Mouse (Mus musculus) lung, embryonic 14.5 days (tissue): ENCODE measurements around the gene Olfr1412. TPM values are rescaled to one million over a fixed set of nuclear protein-coding genes. Genes with fewer than 3 reads are reported as not detected.

ENCODE experiments used
- ATAC-seq: fragments of 200-750 bp; cut with Nextera tagmentation; 2 replicates; pipeline ENCODE4 v1.8.0; 2017; ENCODE audit warnings: mild to moderate bottlenecking, moderate TSS enrichment, moderate library complexity; ENCODE audit not compliant: insufficient read depth
- DNase-seq: peaks from one replicate; pipeline ENCODE4 v3.0.0-alpha.2; 2015
- H3K27ac ChIP-seq: fragments of 300-500 bp; sonication (generic); 2 replicates; pipeline ENCODE4 v1.5.1; 2014; ENCODE audit warnings: low read depth, mild to moderate bottlenecking, moderate library complexity
- H3K27me3 ChIP-seq: fragments of 300-500 bp; sonication (generic); 2 replicates; pipeline ENCODE4 v1.6.1; 2014; ENCODE audit warnings: low read length, control low read depth; ENCODE audit not compliant: insufficient read depth
- H3K36me3 ChIP-seq: fragments of 300-500 bp; sonication (generic); 2 replicates; pipeline ENCODE4 v1.6.1; 2014; ENCODE audit warnings: control low read depth; ENCODE audit not compliant: insufficient read depth
- H3K4me1 ChIP-seq: fragments of 300-500 bp; sonication (generic); 2 replicates; pipeline ENCODE4 v1.6.1; 2014; ENCODE audit warnings: antibody characterized with exemption, control low read depth; ENCODE audit not compliant: insufficient read depth
- H3K4me2 ChIP-seq: fragments of 300-500 bp; sonication (generic); 2 replicates; pipeline ENCODE4 v1.6.1; 2014; ENCODE audit warnings: mild to moderate bottlenecking
- H3K4me3 ChIP-seq: fragments of 300-500 bp; sonication (generic); 2 replicates; pipeline ENCODE4 v1.5.1; 2014; ENCODE audit warnings: low read depth, low read length
- H3K9ac ChIP-seq: fragments of 300-500 bp; sonication (generic); 2 replicates; pipeline ENCODE4 v1.6.1; 2014
- H3K9me3 ChIP-seq: fragments of 300-500 bp; sonication (generic); 2 replicates; pipeline ENCODE4 v1.6.1; 2016; ENCODE audit warnings: low read depth, low read length, control low read depth
- CTCF ChIP-seq: IDR thresholded peaks from 2 replicates; pipeline ENCODE4 v1.5.1; 2016; ENCODE audit warnings: antibody characterized with exemption, low read depth
- WGBS: fragments of 180-500 bp; shearing (Covaris S2); extraction: QIAGEN DNeasy Blood & Tissue Kit; methylation state at CpG from one replicate; pipeline ENCODE4 v1.1.7; 2014; 5-methylcytosine and 5-hydroxymethylcytosine counted together
- polyA plus RNA-seq: library from polyadenylated mRNA; unstranded; fragments of >200 nt; fragmentation: Nextera tagmentation; extraction: Ambion mirVana; gene quantifications from 2 replicates; pipeline ENCODE4 v1.2.1, GENCODE M21; 2014

Gene Olfr1412
- polyA plus RNA-seq, 1 experiment from 2014 or later = not detected

DNA sequence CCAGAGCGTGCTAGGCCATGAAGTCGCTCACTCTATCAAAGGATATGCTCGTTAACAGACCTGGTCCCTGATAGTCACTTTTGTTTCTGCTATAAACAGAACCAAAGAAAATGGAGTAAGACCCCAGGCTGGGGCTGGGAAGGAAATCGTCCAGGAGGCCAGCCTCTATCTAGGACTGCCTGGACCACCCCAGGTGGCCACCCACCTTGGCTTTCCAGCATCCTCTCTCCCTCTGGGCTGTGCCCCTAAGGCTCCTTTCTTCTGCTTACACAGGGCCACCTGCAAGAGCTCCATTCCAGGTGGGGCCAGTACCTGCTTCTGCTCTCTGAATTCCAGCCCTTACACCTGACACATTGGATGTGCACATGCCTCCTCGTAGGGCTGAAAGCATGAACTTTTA lies 46.6 kb downstream of the Olfr1412 start:
- Histone ChIP-seq H3K27me3 (no peaks in the 10 kb centered on the region), H3K9me3 (no peaks in the 10 kb centered on the region), H3K36me3 (peaks cover 16% of the 10 kb centered on the region), H3K9ac (no peak overlapping the region), H3K27ac (no peak overlapping the region), H3K4me1 (no peaks in the 10 kb centered on the region), H3K4me2 (no peak overlapping the region), H3K4me3 (no peak overlapping the region)
- no peak for ATAC-seq
- TF ChIP-seq CTCF = no peak
- 73% methylated on average over 5 of the region's 5 CpGs for WGBS
- DNase-seq = no peak

DNA sequence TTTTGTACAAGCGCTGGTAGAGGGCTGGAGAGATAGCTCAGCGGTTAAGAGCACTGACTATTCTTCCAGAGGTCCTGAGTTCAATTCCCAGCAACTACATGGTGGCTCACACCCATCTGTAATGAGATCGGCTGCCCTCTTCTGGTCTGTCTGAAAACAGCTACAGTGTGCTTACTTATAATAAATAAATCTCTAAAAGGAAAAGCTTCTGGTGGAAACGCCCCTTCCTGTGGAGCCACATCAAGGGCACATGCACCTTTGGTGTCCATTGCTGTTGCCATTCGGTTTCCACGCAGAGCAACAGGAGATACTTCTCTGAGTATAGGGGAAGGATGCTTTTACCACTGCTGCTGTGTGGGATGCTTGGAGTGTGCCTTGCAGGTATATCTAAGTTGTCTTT lies 47.4 kb downstream of the Olfr1412 start:
- Histone ChIP-seq H3K4me3 (no peak overlapping the region), H3K9ac (no peak overlapping the region), H3K9me3 (no peaks in the 10 kb centered on the region), H3K36me3 (peaks cover 24% of the 10 kb centered on the region), H3K27me3 (no peaks in the 10 kb centered on the region), H3K27ac (no peak overlapping the region), H3K4me2 (no peak overlapping the region), H3K4me1 (no peaks in the 10 kb centered on the region)
- DNase-seq (no peak), ATAC-seq (no peak)
- no peak for TF ChIP-seq CTCF
- 63% methylated on average over 6 of the region's 6 CpGs for WGBS

DNA sequence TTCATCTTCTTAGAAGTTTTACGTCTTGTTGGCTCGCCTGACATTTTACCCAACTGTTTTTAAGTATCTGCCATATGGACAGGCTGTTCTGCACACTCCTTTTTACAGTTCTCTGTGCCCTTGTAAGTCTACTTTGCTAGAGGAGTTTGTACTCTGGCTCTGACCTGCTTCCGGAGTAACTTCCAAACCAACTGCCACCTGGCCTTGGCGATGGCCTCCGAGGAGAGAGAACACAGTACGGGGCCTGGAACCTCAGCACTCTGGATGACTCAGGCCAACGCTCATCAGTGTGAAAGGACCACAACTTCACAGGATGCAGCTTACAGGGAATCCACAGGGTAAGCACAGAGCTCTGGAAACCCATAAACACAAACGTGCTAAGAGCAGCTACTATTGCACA lies 48.1 kb downstream of the Olfr1412 start:
- Histone ChIP-seq H3K4me2 (no peak overlapping the region), H3K36me3 (peaks cover 30% of the 10 kb centered on the region), H3K4me3 (no peak overlapping the region), H3K4me1 (no peaks in the 10 kb centered on the region), H3K27me3 (no peaks in the 10 kb centered on the region), H3K27ac (no peak overlapping the region), H3K9ac (no peak overlapping the region), H3K9me3 (no peaks in the 10 kb centered on the region)
- 79% methylated on average over 8 of the region's 8 CpGs for WGBS
- ATAC-seq (no peak), DNase-seq (no peak)
- no peak for TF ChIP-seq CTCF

DNA sequence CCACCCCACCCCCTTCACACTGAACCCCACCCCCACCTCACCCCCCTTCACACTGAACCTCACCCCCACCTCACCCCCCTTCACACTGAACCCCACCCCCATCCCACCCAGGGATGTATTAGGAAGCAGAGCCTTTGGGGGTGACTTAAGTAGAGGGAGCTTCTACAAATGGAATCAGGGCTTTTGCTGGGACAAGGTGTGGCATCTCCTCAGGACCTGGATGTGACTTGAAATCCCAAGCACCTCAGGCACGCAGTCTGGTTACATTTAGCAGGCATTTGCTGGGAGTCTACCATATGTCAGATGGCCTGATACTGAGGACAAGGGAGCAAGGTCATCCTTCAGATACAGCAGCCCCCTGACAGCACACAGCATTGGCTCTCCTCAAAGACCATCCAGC lies 49.0 kb downstream of the Olfr1412 start:
- H3K9ac ChIP-seq = no peak overlapping the region
- no peaks in the 10 kb centered on the region for H3K27me3 ChIP-seq
- no peak overlapping the region for H3K4me3 ChIP-seq
- DNase-seq (no peak), ATAC-seq (no peak)
- H3K9me3 ChIP-seq = no peaks in the 10 kb centered on the region
- H3K4me1 ChIP-seq = no peaks in the 10 kb centered on the region
- 64% methylated on average over 1 of the region's 1 CpGs for WGBS
- no peak overlapping the region for H3K27ac ChIP-seq
- H3K4me2 ChIP-seq = no peak overlapping the region
- H3K36me3 ChIP-seq = peaks cover 38% of the 10 kb centered on the region
- TF ChIP-seq CTCF = no peak

DNA sequence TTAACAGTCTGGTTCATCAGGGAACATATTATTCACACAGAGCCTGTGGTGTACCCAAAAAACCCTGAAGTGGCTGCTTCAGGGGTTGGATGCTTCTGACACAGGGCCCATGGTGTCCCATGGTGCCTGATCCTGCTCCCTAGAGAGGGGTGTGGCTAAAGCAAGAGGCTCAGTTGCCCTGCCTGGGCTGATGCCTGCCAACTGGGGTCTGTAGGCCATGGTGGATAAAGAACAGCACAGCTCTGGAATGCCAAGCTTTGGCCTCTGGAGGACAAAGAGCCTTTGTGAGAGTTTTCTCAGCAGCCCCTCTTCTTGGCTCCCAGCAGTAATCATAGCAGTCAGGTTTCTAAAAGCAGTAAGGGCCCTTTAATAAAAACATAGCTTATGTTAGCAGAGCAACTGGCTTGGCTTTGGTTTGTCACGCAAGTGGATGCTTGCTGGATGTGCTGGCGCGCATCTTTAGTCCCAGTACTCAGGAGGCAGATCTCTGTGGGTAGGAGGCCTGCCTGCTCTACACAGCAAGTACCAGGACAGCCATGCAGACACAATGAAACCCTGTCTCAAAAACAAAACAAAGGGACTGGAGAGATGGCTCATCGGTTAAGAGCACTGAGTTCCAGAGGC lies 49.5 kb downstream of the Olfr1412 start:
- WGBS = 74% methylated on average over 4 of the region's 4 CpGs
- Histone ChIP-seq H3K27me3 (no peaks in the 10 kb centered on the region), H3K27ac (no peak overlapping the region), H3K4me2 (no peak overlapping the region), H3K9ac (no peak overlapping the region), H3K4me1 (no peaks in the 10 kb centered on the region), H3K4me3 (no peak overlapping the region), H3K36me3 (peaks cover 38% of the 10 kb centered on the region), H3K9me3 (no peaks in the 10 kb centered on the region)
- ATAC-seq (no peak), DNase-seq (peak; percentile 11)
- no peak for TF ChIP-seq CTCF

DNA sequence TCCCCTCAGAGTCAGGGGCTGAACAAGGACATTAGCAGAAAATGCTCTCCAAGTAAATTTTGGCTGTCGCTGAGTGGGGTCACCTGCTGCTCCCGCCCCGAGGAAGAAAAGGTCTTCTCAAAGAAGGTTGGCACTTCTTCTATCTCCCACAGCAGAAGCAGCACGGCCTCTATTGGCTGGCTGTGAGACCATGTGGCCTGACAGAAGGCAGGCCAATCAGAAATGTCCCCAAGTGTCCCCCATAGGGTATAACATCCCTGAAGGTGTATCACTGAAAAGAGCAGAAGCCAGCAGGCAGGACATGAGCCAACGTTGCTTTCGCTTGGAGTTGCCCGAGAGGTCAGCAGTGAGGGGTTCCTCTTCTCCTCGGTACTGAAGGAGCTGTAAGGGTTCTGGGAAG lies 50.4 kb downstream of the Olfr1412 start:
- Histone ChIP-seq H3K4me3 (no peak overlapping the region), H3K36me3 (peaks cover 38% of the 10 kb centered on the region), H3K4me1 (no peaks in the 10 kb centered on the region), H3K4me2 (no peak overlapping the region), H3K27me3 (no peaks in the 10 kb centered on the region), H3K9me3 (no peaks in the 10 kb centered on the region), H3K27ac (no peak overlapping the region), H3K9ac (no peak overlapping the region)
- 89% methylated on average over 8 of the region's 8 CpGs for WGBS
- no peak for DNase-seq
- TF ChIP-seq CTCF = no peak
- no peak for ATAC-seq

DNA sequence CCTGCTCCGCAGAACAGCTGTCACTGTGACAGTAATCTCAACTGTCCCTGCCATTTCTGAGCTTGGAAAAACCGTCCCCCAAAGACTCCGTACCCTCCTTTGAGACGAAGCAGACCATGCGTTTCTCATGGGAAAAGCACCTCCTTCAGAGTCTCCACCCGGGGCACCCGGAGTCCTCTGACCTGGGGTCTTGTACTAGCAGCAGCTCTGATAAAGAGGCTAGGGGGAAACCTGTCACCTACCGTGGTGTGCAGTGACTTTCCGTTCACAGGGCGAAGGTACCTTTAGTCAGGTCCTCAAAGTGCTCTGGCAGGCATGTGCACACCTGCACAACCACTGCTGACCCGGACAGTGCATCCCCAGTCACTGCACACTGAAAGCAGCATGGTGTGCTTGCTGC lies 51.1 kb downstream of the Olfr1412 start:
- DNase-seq (no peak), ATAC-seq (no peak)
- H3K4me3 ChIP-seq = no peak overlapping the region
- no peaks in the 10 kb centered on the region for H3K27me3 ChIP-seq
- no peaks in the 10 kb centered on the region for H3K9me3 ChIP-seq
- no peak overlapping the region for H3K27ac ChIP-seq
- H3K4me2 ChIP-seq = no peak overlapping the region
- 94% methylated on average over 11 of the region's 11 CpGs for WGBS
- H3K9ac ChIP-seq = no peak overlapping the region
- H3K36me3 ChIP-seq = peaks cover 38% of the 10 kb centered on the region
- no peaks in the 10 kb centered on the region for H3K4me1 ChIP-seq
- no peak for TF ChIP-seq CTCF
